Mouse (Mus musculus) bone marrow, adult 2 months (tissue): Measurements from ENCODE around the gene Arid1b.

Experiments
- CTCF ChIP-seq: fragments of 200-500 bp; IDR thresholded peaks from 2 replicates; pipeline ENCODE4 v1.5.1; 2011; ENCODE audit warnings: low read length, control low read depth; ENCODE audit not compliant: control insufficient read depth, insufficient read depth
- POLR2A ChIP-seq: fragments of 200-500 bp; IDR thresholded peaks from 2 replicates; pipeline ENCODE4 v1.6.1; 2011; ENCODE audit warnings: low read depth, mild to moderate bottlenecking, control low read depth, low read length, borderline replicate concordance; ENCODE audit not compliant: control insufficient read depth

DNA sequence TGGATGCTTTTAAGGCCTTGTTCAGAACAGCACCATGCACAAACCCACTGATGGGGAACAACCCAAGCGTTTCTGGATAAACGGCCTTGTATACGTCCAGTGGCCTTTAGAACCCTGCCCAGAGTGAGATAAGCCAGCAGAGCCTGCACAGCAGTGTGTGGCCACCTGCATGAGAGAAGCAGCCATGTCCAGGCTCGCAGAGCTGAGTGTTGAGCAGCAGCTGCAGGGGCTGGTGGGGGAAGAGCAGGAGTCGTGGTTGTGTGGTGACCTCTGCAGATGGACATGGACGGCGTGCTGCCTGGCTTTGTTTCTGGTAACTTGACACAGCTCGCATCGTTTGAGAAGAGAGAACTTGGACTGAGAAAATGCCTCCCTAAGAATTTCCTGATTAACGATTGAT is 97.8 kb downstream of the Arid1b start:
- no peak; the same call in 1 of the 2 replicates for TF ChIP-seq POLR2A
- 0 out of 2 replicates have a peak, but pooled peaks have one; percentile 10 for TF ChIP-seq CTCF
